Mouse (Mus musculus) cerebellum, adult 2 months (tissue): Measurements from ENCODE around the gene Hacl1. TPM values are rescaled to one million over a fixed set of nuclear protein-coding genes. Genes with fewer than 3 reads are reported as not detected.

Experiments
- DNase-seq, 2 experiments: peaks; one replicate each; pipeline ENCODE4 v3.0.0; 2021
- H3K27ac ChIP-seq: fragments of 200-500 bp; 2 replicates; pipeline ENCODE4 v1.5.1; 2012; ENCODE audit warnings: low read length, control low read depth, inconsistent platforms; ENCODE audit not compliant: insufficient read depth
- H3K27me3 ChIP-seq: fragments of 200-500 bp; 2 replicates; pipeline ENCODE4 v1.6.1; 2012; ENCODE audit warnings: inconsistent platforms, mild to moderate bottlenecking, low read length, moderate library complexity; ENCODE audit not compliant: control insufficient read depth, insufficient read depth
- H3K4me1 ChIP-seq: fragments of 200-500 bp; 2 replicates; pipeline ENCODE4 v1.6.1; 2011; ENCODE audit warnings: low read length; ENCODE audit not compliant: control insufficient read depth, insufficient read depth
- H3K4me3 ChIP-seq: fragments of 200-500 bp; replicated peaks from 2 replicates; pipeline ENCODE3; 2011; ENCODE audit warnings: mild to moderate bottlenecking, low read depth, low read length, control low read depth; ENCODE audit not compliant: insufficient read depth
- CTCF ChIP-seq: fragments of 200-500 bp; IDR thresholded peaks from 2 replicates; pipeline ENCODE4 v1.5.1; 2011; ENCODE audit warnings: low read depth, mild to moderate bottlenecking, control low read depth, low read length, moderate library complexity, borderline replicate concordance; ENCODE audit not compliant: insufficient read depth
- POLR2A ChIP-seq: fragments of 200-500 bp; IDR thresholded peaks from 2 replicates; pipeline ENCODE4 v1.6.1; 2011; ENCODE audit warnings: low read length, control low read depth, borderline replicate concordance; ENCODE audit not compliant: insufficient read depth
- WGBS: fragments of 180-500 bp; shearing (Covaris S2); methylation state at CpG from one replicate; pipeline ENCODE4 v1.1.7; 2018; 5-methylcytosine and 5-hydroxymethylcytosine counted together
- polyA plus RNA-seq: library from polyadenylated mRNA; depleted of rRNA; stranded (reverse); fragments of >200 nt; gene quantifications from 2 replicates; pipeline ENCODE4 v1.2.3, GENCODE M21; 2012

Gene Hacl1
- polyA plus RNA-seq, 1 experiment = 15.9 TPM

- DNase-seq = no peak
- 93% methylated on average over 1 of the region's 1 CpGs for WGBS
- H3K4me3 ChIP-seq = no peak overlapping the region
- no peak overlapping the region for H3K27ac ChIP-seq
- H3K27me3 ChIP-seq = no peaks in the 10 kb centered on the region
- no peak for TF ChIP-seq POLR2A
- H3K4me1 ChIP-seq = no peaks in the 10 kb centered on the region
Measured at GRCm38 (mm10) chr14:31652624-31653023, 11.5 kb upstream of the Hacl1 start.

GRCm38 (mm10) chr14:31652106-31652505 lies 11.0 kb upstream of the Hacl1 start:
- Histone ChIP-seq H3K27me3 (no peaks in the 10 kb centered on the region), H3K27ac (no peak overlapping the region), H3K4me3 (no peak overlapping the region), H3K4me1 (no peaks in the 10 kb centered on the region)
- TF ChIP-seq CTCF (no peak), POLR2A (no peak)
- 66% methylated on average over 5 of the region's 5 CpGs for WGBS
- no peak for DNase-seq

DNA sequence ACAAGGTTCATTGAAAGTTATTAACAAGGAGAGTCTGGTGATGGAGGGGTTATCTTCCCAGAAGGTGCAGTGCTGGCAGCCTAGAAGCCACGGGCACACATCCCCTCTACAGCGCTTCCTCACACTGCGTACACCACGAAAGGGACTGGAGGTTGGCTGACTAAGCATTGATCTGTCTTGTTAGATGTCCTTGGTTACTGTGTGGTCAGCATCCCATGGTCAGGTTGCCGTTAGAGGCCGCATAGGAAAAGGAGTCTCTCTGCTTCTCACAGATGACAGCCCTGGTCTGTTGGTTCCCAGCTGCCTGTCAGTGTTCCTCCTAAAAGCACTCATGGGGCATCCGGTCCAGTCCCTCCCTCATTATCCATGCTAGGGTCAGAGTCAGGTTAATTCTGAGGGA lies 10.1 kb upstream of the Hacl1 start:
- no peak overlapping the region for H3K27ac ChIP-seq
- H3K4me1 ChIP-seq = no peaks in the 10 kb centered on the region
- DNase-seq = no peak
- H3K4me3 ChIP-seq = no peak overlapping the region
- no peak for TF ChIP-seq POLR2A
- TF ChIP-seq CTCF = no peak
- WGBS = 92% methylated on average over 7 of the region's 7 CpGs
- no peaks in the 10 kb centered on the region for H3K27me3 ChIP-seq

- Histone ChIP-seq H3K4me1 (no peaks in the 10 kb centered on the region), H3K27ac (no peak overlapping the region), H3K4me3 (no peak overlapping the region), H3K27me3 (no peaks in the 10 kb centered on the region)
- TF ChIP-seq CTCF (no peak), POLR2A (no peak)
- no peak for DNase-seq
- WGBS = 98% methylated on average over 3 of the region's 3 CpGs
Measured at GRCm38 (mm10) chr14:31650347-31650746, 9.3 kb upstream of the Hacl1 start.

GRCm38 (mm10) chr14:31647991-31648390 lies 6.9 kb upstream of the Hacl1 start:
- Histone ChIP-seq H3K4me1 (no peaks in the 10 kb centered on the region), H3K4me3 (no peak overlapping the region), H3K27ac (no peak overlapping the region), H3K27me3 (no peaks in the 10 kb centered on the region)
- 78% methylated on average over 10 of the region's 10 CpGs for WGBS
- TF ChIP-seq POLR2A = no peak
- DNase-seq = no peak

- Histone ChIP-seq H3K27ac (no peak overlapping the region), H3K4me1 (no peaks in the 10 kb centered on the region), H3K4me3 (no peak overlapping the region), H3K27me3 (no peaks in the 10 kb centered on the region)
- TF ChIP-seq CTCF (no peak), POLR2A (no peak)
- DNase-seq = no peak
- 75% methylated on average over 7 of the region's 7 CpGs for WGBS
Measured at GRCm38 (mm10) chr14:31645920-31646319, 4.8 kb upstream of the Hacl1 start.

GRCm38 (mm10) chr14:31644931-31645547 lies 4.0 kb upstream of the Hacl1 start:
- no peaks in the 10 kb centered on the region for H3K27me3 ChIP-seq
- no peak for DNase-seq
- peak; percentile 2; the same call in 1 of the 2 replicates for TF ChIP-seq CTCF
- no peak for TF ChIP-seq POLR2A
- 73% methylated on average over 3 of the region's 3 CpGs for WGBS
- no peak overlapping the region for H3K4me3 ChIP-seq
- peaks cover 3% of the 10 kb centered on the region; the same call in 1 of the 2 replicates for H3K4me1 ChIP-seq
- H3K27ac ChIP-seq = no peak overlapping the region

DNA sequence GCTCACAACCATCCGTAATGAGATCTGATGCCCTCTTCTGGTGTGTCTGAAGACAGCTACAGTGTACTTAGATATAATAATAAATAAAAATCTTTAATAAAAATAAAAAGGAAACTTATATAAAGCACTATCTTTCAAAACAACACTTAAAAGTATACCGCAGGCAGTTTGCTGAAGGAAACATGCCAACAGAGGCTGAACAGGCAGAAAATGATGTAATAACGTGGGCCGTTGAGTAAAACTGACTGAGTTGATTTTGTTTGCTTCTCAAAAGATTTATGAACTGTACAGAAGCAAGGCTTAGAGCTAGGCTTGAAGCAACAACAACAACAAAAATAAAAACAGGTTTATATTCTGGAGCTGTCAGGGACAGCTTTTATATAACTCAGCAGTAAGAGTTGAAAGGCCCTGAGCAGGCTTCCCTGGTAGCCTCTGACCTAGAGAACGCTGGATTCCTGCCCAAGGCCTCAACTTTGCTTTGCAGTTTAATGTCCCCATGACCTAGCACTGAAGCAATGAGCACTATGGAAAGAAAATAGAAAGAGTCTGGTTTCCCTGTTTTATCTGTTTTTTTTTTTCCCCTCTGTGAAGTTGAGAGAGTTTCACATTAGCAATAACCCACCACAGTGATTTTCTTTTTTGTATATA lies 3.2 kb upstream of the Hacl1 start:
- Histone ChIP-seq H3K27ac (no peak overlapping the region), H3K27me3 (no peaks in the 10 kb centered on the region), H3K4me3 (no peak overlapping the region), H3K4me1 (peaks cover 3% of the 10 kb centered on the region; the same call in 1 of the 2 replicates)
- 91% methylated on average over 5 of the region's 5 CpGs for WGBS
- no peak for DNase-seq
- no peak for TF ChIP-seq CTCF
- no peak for TF ChIP-seq POLR2A
